Mouse (Mus musculus): ENCODE measurements around the gene Nomo1.

GRCm38 (mm10) chr7:46039873-46040272, 6.4 kb downstream of the Nomo1 start:
- no peak for TF ChIP-seq CTCF (IDR thresholded peaks at IDR 0.05; ENCODE audit: extremely low read depth, insufficient read length, insufficient replicate concordance, low read depth, low read length)
- no peak for TF ChIP-seq POLR2A (IDR thresholded peaks at IDR 0.05; ENCODE audit: low read depth, low read length)

All from small intestine, adult 2 months (tissue).